Mouse (Mus musculus): ENCODE measurements around the gene Ino80b. TPM values are rescaled to one million over a fixed set of nuclear protein-coding genes. Genes with fewer than 3 reads are reported as not detected.

Ino80b gene
- polyA plus RNA-seq (2014; fragmentation: Illumina TruSeq; extraction: RNeasy Lipid Tissue Mini Kit (QIAGEN cat#74804); ENCODE audit: low read depth, low replicate concordance): 26.8 TPM

DNA sequence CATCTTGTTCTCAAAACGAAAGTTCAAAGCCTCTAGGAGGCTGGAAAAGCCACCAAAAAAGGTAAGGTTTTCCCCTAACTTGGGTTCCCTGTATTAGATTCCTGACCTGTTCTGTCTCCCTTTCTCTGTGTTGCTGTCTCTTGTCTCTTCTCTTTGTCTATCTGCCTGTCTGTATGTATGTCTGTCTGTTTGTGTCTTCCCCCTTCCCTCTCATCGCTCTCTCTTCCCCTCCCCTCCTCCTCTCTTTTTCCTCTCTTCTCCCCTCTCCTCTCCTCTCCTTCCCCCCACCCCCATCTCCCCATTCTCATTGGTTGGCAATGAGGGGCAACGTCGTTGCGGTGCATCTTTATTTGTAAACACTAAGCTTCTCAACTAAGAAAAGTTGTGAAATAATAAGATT is at the start of gene Ino80b:
TSS of gene Ino80b (minus strand) at position 101 of the 400 bp plus-strand sequence.

GRCm38 (mm10) chr6:83165607-83166242 is 40.5 kb upstream of the Ino80b start, which contains the start of gene Dctn1:
Gene Dctn1 (plus strand): TSS chr6:83165920.

DNA sequence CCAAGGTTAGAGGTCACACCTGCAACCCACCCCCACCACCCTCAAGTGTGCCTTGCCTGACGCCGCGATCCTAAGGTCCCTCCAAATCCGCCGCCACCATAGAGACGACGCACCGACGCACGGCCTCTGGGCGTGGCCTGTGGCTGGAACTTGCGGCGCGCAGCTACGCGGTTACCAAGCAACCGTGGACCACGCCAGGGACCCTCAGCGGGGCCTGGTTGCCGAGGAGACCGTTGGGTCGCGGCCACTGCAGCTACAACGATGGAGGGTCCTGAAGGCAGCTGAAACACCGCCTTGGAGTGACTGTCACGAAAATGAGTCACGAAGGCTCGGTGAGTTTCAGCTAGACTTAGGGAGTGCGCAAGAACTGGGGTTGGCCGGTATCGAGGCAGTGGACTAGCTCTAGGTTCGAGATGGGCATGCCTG is 31.0 kb upstream of the Ino80b start, which contains the start of the genes Wdr54 and 1700003E16Rik:
TSS of gene Wdr54 (minus strand) at position 139 of the 426 bp plus-strand sequence.
TSS of gene 1700003E16Rik (plus strand) at position 146 of the 426 bp plus-strand sequence.

GRCm38 (mm10) chr6:83134951-83135513 is 9.8 kb upstream of the Ino80b start, which contains the start of gene Rtkn:
Gene Rtkn (plus strand): TSS chr6:83135463.

DNA sequence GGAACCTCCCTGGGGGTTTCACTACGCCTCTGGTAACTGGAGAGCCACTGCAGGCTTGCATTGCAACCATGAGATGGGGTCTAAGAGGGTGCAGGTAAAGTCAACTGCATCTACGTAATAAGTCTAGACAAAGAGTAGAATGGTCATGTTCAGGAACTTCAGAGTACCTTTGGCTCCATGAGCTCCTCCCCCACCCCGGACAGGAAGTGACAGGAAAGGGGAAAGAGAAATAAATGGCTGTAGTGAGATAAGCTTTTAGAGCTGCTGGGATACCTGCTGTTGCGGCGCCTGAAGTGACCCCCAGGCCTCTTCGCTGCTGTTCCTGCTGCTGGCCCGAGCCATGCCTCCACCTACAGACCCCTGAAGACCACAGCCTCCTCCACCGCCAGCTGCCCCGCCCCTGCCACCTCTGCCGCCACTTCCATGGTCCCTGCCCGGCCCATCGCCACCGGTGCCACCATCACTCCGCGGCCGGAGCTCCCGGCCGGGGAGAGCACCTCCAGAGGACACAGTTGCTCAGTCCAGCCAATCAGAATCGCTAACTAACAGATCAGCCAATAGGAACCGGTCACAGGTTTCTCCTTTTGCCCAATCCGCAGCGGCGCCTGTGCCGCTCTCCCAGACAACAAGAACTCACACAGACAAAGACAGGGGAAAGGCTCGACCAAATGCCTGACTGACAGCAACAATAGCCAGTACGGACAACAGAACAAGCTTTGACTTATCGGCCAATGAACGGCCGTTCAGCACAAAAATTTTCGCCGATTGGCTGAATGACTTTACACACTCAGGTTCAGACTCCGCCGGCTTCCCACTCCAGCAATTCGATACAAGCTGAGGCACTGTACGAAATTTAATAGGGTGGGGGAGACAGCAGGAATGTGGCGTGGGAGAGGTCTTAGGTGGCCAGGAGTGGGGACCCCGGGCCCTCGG is 4.0 kb downstream of the Ino80b start, which contains the start of gene Wbp1:
TSS of gene Wbp1 (minus strand) at position 630 of the 933 bp plus-strand sequence.

DNA sequence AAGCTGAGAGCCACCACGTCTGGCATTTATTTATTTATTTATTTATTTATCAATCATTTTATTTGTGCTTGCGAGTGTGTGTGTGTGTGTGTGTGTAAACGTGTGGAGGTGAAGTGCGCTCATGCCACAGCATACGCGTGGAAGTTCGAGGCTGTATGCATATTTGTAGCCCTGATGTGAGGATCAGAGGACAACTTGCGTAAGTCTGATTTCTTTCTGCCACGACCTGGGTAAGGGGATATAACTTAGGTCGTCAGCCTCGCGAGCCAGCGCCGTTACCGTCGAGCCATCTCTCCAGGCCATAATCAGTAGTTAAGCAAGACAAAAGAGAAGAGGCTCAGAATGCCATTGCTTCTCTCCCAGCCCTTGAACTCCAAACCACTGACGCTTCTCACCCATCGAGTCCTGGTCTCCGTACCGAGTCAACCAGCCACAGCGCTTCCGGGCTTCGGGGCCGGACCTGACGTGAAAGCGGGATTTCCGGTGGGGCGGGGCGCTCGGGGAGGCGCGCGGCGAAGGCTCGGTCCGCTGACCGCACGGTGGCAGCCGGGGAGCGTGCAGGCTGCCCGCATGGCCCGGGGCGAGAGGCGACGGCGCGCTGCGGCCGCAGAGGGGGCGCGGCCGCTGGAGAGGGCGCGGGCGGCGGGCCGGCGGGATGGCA is 10.1 kb downstream of the Ino80b start, which contains the start of gene Mogs:
TSS of gene Mogs (plus strand) at position 486 of the 661 bp plus-strand sequence.

DNA sequence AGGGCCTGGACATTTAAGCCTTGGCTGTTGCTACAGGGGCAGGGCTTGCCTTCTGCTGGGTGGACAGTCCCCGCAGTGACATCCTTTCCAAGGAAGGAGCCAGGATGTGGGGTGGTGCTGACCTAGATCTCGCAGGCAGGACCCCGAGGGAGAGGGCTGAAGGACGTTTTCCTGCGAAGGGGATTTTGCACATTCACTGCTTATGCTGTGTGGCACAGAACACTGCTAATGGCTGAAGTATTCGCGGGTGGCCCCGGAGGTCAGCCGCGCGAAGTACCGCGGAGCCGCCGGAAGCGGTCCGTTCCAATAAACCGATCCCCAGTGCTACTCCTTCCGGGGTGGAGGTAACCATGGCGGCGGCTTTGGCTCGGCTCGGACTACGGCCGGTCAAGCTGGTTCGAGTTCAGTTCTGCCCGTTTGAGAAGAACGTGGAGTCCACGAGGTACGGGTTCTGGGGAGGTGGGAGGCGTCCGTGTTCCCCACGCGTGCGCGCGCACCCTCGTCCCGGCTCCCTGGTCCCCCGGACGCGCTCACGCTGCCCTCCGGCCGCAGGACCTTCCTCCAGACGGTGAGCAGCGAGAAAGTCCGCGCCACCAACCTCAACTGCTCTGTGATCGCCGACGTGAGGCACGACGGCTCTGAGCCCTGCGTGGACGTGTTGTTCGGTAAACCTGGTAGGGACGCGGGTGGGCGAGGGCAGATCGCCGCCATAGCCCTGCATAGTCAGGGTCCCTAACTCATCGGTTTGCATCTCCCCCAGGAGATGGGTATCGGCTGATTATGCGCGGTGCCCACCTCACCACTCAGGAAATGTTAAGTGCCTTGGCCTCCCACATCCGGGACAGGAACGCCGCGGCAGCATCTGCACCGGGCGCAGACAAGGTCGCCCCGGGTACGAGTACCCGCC is 16.2 kb downstream of the Ino80b start, which contains the start of gene Mrpl53:
TSS of gene Mrpl53 (plus strand) at position 279 of the 907 bp plus-strand sequence.

GRCm38 (mm10) chr6:83101316-83101687 is 23.9 kb downstream of the Ino80b start, which contains the start of the genes Ccdc142 and Gm42688:
Gene Ccdc142 (plus strand): TSS chr6:83101601.
Gene Gm42688 (plus strand): TSS chr6:83101617.

DNA sequence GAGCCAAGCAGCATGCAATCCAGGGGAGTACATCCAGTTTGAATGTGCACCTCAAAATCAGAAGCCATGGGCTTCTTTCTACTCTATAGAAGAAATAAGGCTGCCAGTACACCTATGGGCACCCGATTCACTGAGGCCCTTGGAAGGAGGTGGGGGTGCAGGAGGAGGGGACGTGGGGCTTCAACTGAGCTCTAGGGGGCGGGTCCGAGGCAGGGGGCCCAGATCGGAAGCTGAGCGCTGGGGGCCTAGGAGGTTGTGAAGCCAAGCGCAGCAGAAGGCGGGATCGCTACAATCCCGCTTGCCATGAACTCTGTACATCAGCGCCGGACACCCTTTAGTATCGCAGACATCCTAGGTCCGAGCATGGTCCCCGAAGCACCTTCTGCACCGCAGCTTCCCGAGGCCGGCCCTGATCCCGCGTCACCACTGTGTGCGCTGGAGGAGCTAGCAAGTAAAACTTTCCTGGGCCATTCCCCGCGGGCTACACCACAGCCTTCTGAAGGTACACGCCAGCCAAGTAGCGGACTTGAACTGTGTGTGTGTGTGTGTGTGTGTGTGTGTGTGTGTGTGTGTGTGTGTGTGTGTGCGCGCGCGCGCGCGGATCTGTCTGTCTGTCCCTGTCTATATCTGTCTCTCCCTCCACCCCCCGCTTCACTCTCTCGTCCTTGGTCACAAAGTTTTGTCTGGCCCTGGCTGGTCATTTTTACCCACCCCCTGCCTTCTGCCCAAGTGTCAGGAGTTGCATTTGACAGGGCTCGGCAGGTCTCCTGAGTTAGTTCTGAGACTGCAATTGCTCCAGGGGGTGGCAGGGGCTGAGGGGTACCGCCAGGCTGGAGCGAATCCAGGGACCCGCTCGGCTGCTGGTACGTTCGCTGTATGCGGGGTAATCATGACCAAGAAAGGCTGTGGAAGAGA is 38.9 kb downstream of the Ino80b start, which contains the start of gene Lbx2:
TSS of gene Lbx2 (plus strand) at position 247 of the 915 bp plus-strand sequence.

GRCm38 (mm10) chr6:83077630-83078323 is 47.5 kb downstream of the Ino80b start, which contains the start of gene Pcgf1:
Gene Pcgf1 (plus strand): TSS chr6:83077869.

Other genes starting within 250 kb of the Ino80b start
- 0.48 TPM for gene Sema4f, start 185.7 kb downstream of the Ino80b start, polyA plus RNA-seq (2014; fragmentation: Illumina TruSeq; extraction: RNeasy Lipid Tissue Mini Kit (QIAGEN cat#74804); ENCODE audit: low read depth, low replicate concordance)
- gene M1ap, start 178.5 kb downstream of the Ino80b start, polyA plus RNA-seq (2014; fragmentation: Illumina TruSeq; extraction: RNeasy Lipid Tissue Mini Kit (QIAGEN cat#74804); ENCODE audit: low read depth, low replicate concordance): 4.6 TPM
- 25.7 TPM for gene Dok1, start 92.0 kb downstream of the Ino80b start, polyA plus RNA-seq (2014; fragmentation: Illumina TruSeq; extraction: RNeasy Lipid Tissue Mini Kit (QIAGEN cat#74804); ENCODE audit: low read depth, low replicate concordance)
- gene Loxl3, start 91.3 kb downstream of the Ino80b start, polyA plus RNA-seq (2014; fragmentation: Illumina TruSeq; extraction: RNeasy Lipid Tissue Mini Kit (QIAGEN cat#74804); ENCODE audit: low read depth, low replicate concordance): 11.2 TPM
- 147 TPM for gene Aup1, start 70.9 kb downstream of the Ino80b start, polyA plus RNA-seq (2014; fragmentation: Illumina TruSeq; extraction: RNeasy Lipid Tissue Mini Kit (QIAGEN cat#74804); ENCODE audit: low read depth, low replicate concordance)
- gene Htra2, start 70.2 kb downstream of the Ino80b start, polyA plus RNA-seq (2014; fragmentation: Illumina TruSeq; extraction: RNeasy Lipid Tissue Mini Kit (QIAGEN cat#74804); ENCODE audit: low read depth, low replicate concordance): 32.7 TPM
- gene Dqx1, start 67.6 kb downstream of the Ino80b start, polyA plus RNA-seq (2014; fragmentation: Illumina TruSeq; extraction: RNeasy Lipid Tissue Mini Kit (QIAGEN cat#74804); ENCODE audit: low read depth, low replicate concordance): 1.6 TPM
- gene Tlx2, start 55.1 kb downstream of the Ino80b start, polyA plus RNA-seq (2014; fragmentation: Illumina TruSeq; extraction: RNeasy Lipid Tissue Mini Kit (QIAGEN cat#74804); ENCODE audit: low read depth, low replicate concordance): not detected
- gene Pcgf1, start 47.6 kb downstream of the Ino80b start, polyA plus RNA-seq (2014; fragmentation: Illumina TruSeq; extraction: RNeasy Lipid Tissue Mini Kit (QIAGEN cat#74804); ENCODE audit: low read depth, low replicate concordance): 14.9 TPM
- 1.5 TPM for gene Lbx2, start 39.1 kb downstream of the Ino80b start, polyA plus RNA-seq (2014; fragmentation: Illumina TruSeq; extraction: RNeasy Lipid Tissue Mini Kit (QIAGEN cat#74804); ENCODE audit: low read depth, low replicate concordance)
- 3.6 TPM for gene Ccdc142, start 23.8 kb downstream of the Ino80b start, polyA plus RNA-seq (2014; fragmentation: Illumina TruSeq; extraction: RNeasy Lipid Tissue Mini Kit (QIAGEN cat#74804); ENCODE audit: low read depth, low replicate concordance)
- 3.8 TPM for gene Gm42688, start 23.8 kb downstream of the Ino80b start, polyA plus RNA-seq (2014; fragmentation: Illumina TruSeq; extraction: RNeasy Lipid Tissue Mini Kit (QIAGEN cat#74804); ENCODE audit: low read depth, low replicate concordance)
- gene Mrpl53, start 16.4 kb downstream of the Ino80b start, polyA plus RNA-seq (2014; fragmentation: Illumina TruSeq; extraction: RNeasy Lipid Tissue Mini Kit (QIAGEN cat#74804); ENCODE audit: low read depth, low replicate concordance): 73.1 TPM
- 34.0 TPM for gene Mogs, start 9.9 kb downstream of the Ino80b start, polyA plus RNA-seq (2014; fragmentation: Illumina TruSeq; extraction: RNeasy Lipid Tissue Mini Kit (QIAGEN cat#74804); ENCODE audit: low read depth, low replicate concordance)
- gene Wbp1, start 3.9 kb downstream of the Ino80b start, polyA plus RNA-seq (2014; fragmentation: Illumina TruSeq; extraction: RNeasy Lipid Tissue Mini Kit (QIAGEN cat#74804); ENCODE audit: low read depth, low replicate concordance): 99.3 TPM
- 21.8 TPM for gene Rtkn, start 10.0 kb upstream of the Ino80b start, polyA plus RNA-seq (2014; fragmentation: Illumina TruSeq; extraction: RNeasy Lipid Tissue Mini Kit (QIAGEN cat#74804); ENCODE audit: low read depth, low replicate concordance)
- gene Wdr54, start 31.0 kb upstream of the Ino80b start, polyA plus RNA-seq (2014; fragmentation: Illumina TruSeq; extraction: RNeasy Lipid Tissue Mini Kit (QIAGEN cat#74804); ENCODE audit: low read depth, low replicate concordance): 3.0 TPM
- 14.5 TPM for gene 1700003E16Rik, start 31.0 kb upstream of the Ino80b start, polyA plus RNA-seq (2014; fragmentation: Illumina TruSeq; extraction: RNeasy Lipid Tissue Mini Kit (QIAGEN cat#74804); ENCODE audit: low read depth, low replicate concordance)
- 74.4 TPM for gene Dctn1, start 40.5 kb upstream of the Ino80b start, polyA plus RNA-seq (2014; fragmentation: Illumina TruSeq; extraction: RNeasy Lipid Tissue Mini Kit (QIAGEN cat#74804); ENCODE audit: low read depth, low replicate concordance)
- 1.2 TPM for gene Slc4a5, start 94.4 kb upstream of the Ino80b start, polyA plus RNA-seq (2014; fragmentation: Illumina TruSeq; extraction: RNeasy Lipid Tissue Mini Kit (QIAGEN cat#74804); ENCODE audit: low read depth, low replicate concordance)
- 87.5 TPM for gene Mthfd2, start 200.5 kb upstream of the Ino80b start, polyA plus RNA-seq (2014; fragmentation: Illumina TruSeq; extraction: RNeasy Lipid Tissue Mini Kit (QIAGEN cat#74804); ENCODE audit: low read depth, low replicate concordance)
- gene Mob1a, start 200.6 kb upstream of the Ino80b start, polyA plus RNA-seq (2014; fragmentation: Illumina TruSeq; extraction: RNeasy Lipid Tissue Mini Kit (QIAGEN cat#74804); ENCODE audit: low read depth, low replicate concordance): 79.4 TPM
- gene Bola3, start 223.7 kb upstream of the Ino80b start, polyA plus RNA-seq (2014; fragmentation: Illumina TruSeq; extraction: RNeasy Lipid Tissue Mini Kit (QIAGEN cat#74804); ENCODE audit: low read depth, low replicate concordance): 72.0 TPM